Mouse (Mus musculus): ENCODE data around the gene Ddx6.
"Not testable (repeated sequence)": the region's sequence is repeated elsewhere in the genome, so short reads cannot be mapped to it uniquely, and the experiment has no call there.

DNA sequence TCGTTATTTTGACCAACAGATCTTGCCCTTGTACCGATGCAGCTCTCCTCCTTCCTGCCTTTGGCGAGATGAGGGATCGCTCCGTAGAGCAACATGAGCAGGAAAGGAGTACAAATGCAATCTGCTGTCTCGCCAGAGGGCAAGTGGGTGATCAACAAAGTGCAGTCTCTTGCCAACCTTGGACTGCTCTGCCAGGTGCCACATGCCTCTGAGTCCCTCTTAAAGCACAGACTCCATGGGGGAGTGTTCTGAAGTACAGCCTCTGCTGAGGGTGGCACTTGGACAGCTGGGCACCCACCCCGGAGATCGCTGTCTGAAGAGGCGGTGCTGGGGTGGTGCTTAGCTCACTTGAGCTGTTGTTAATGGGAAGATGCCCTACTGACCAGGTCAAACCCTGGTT lies 34.0 kb downstream of the Ddx6 start:
- not testable (repeated sequence) for TF ChIP-seq CTCF (IDR thresholded peaks at IDR 0.05; ENCODE audit: borderline replicate concordance, insufficient read depth, low read depth, low read length); POLR2A (IDR thresholded peaks at IDR 0.05; ENCODE audit: borderline replicate concordance, insufficient read depth, low read length)

Data from cerebellum, adult 2 months (tissue).